Mouse (Mus musculus) testis, adult 2 months (tissue): ENCODE measurements around the gene Invs.

Experiments used
- CTCF ChIP-seq: fragments of 200-500 bp; IDR thresholded peaks from 2 replicates; pipeline ENCODE4 v1.5.1; 2012; ENCODE audit warnings: low read depth, mild to moderate bottlenecking, inconsistent platforms, low read length, moderate library complexity; ENCODE audit not compliant: control insufficient read depth, insufficient read depth, insufficient replicate concordance
- POLR2A ChIP-seq: fragments of 200-500 bp; IDR thresholded peaks from 2 replicates; pipeline ENCODE4 v1.6.1; 2012; ENCODE audit warnings: low read depth, mild to moderate bottlenecking, inconsistent platforms, low read length, moderate library complexity; ENCODE audit not compliant: control insufficient read depth

DNA sequence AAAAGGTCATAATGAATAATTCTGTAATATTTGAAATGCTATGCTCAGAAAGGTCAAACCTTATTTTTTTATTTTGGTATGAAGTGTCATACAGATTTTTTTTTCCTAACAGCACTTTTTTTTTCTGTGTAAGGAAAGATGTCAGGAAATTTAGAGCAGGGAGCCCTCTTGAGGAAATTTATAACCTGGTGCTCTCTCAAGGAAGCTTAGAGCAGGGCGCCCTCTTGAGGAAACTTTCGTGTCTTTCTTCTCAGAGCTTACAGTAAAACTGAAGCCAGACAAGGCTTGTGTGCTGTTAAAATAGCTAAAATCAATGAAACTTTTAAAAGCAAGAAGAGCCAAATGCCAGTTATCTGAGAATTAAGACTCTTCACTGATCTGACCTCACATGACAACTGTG is 101.4 kb downstream of the Invs start:
- TF ChIP-seq CTCF (no peak), POLR2A (no peak)
